ENCODE assay signal across 9 mouse cellular contexts in genomic region chr5:134668495-134668894, GRCm38 (mm10). TPM values are rescaled to one million over a fixed set of nuclear protein-coding genes. Genes with fewer than 3 reads are reported as not detected.
DNase-seq lines count a peak whose midpoint lies in the region; ATAC-seq and TF ChIP-seq lines count a peak whose summit lies in the region.
"Had no signal": no experiment of that assay in that cellular context is flagged by ENCODE, and none has a peak within 500 bp of the region (broad histone marks: within the 10 kb centered on the region; RNA-seq: fewer than 3 reads in every experiment).

No protein-coding gene starts in this region.

- H3K27ac ChIP-seq in cerebellum, adult 2 months (ENCODE audit: insufficient read depth, low read length), result no peak overlapping the region
- H3K27ac ChIP-seq in midbrain, embryonic 11.5 days (ENCODE audit: low read depth, low read length), result no peak overlapping the region
- H3K27ac ChIP-seq in midbrain, embryonic 15.5 days, result no peak overlapping the region
- H3K27ac ChIP-seq in embryonic fibroblast, embryonic 13.5 days (ENCODE audit: insufficient read depth, low read length), result no peak overlapping the region
- no peak overlapping the region for H3K27ac ChIP-seq in liver, embryonic 14.5 days
- H3K27ac ChIP-seq: heart, embryonic 13.5 days had no signal

- peak; percentile 44; the same call in 1 of the 2 replicates for TF ChIP-seq CTCF in cerebellum, adult 2 months (IDR thresholded peaks at IDR 0.05; ENCODE audit: borderline replicate concordance, insufficient read depth, low read depth, low read length)
- TF ChIP-seq CTCF in embryonic fibroblast, embryonic 13.5 days (IDR thresholded peaks at IDR 0.05; ENCODE audit: borderline replicate concordance, insufficient read depth, low read length), result peak; percentile 53; the same call in 1 of the 2 replicates
- TF ChIP-seq CTCF in liver, embryonic 14.5 days (IDR thresholded peaks at IDR 0.05; ENCODE audit: low read depth), result peak; percentile 72

- H3K9ac ChIP-seq in midbrain, embryonic 11.5 days (ENCODE audit: low read length), result no peak overlapping the region
- H3K9ac ChIP-seq in midbrain, embryonic 15.5 days, result no peak overlapping the region
- no peak overlapping the region for H3K9ac ChIP-seq in liver, embryonic 14.5 days (replicated peaks)
- H3K9ac ChIP-seq: heart, embryonic 13.5 days had no signal

- H3K9me3 ChIP-seq in midbrain, embryonic 11.5 days (ENCODE audit: control insufficient read depth, low read length), result no peaks in the 10 kb centered on the region
- no peaks in the 10 kb centered on the region for H3K9me3 ChIP-seq in midbrain, embryonic 15.5 days
- H3K9me3 ChIP-seq in liver, embryonic 14.5 days (ENCODE audit: control insufficient read depth, low read length), result no peaks in the 10 kb centered on the region
- H3K9me3 ChIP-seq: heart, embryonic 13.5 days had no signal

- H3K4me2 ChIP-seq in midbrain, embryonic 11.5 days, result no peak overlapping the region
- no peak overlapping the region for H3K4me2 ChIP-seq in midbrain, embryonic 15.5 days
- no peak overlapping the region for H3K4me2 ChIP-seq in liver, embryonic 14.5 days (ENCODE audit: low read depth)
- H3K4me2 ChIP-seq: heart, embryonic 13.5 days had no signal

- no peaks in the 10 kb centered on the region for H3K27me3 ChIP-seq in cerebellum, adult 2 months (ENCODE audit: control insufficient read depth, insufficient read depth, low read length)
- H3K27me3 ChIP-seq in midbrain, embryonic 11.5 days (ENCODE audit: control insufficient read depth, insufficient read depth, low read length), result no peaks in the 10 kb centered on the region
- no peaks in the 10 kb centered on the region for H3K27me3 ChIP-seq in midbrain, embryonic 15.5 days (replicated peaks)
- H3K27me3 ChIP-seq in liver, embryonic 14.5 days (ENCODE audit: control insufficient read depth, insufficient read depth, low read length), result no peaks in the 10 kb centered on the region
- H3K27me3 ChIP-seq: heart, embryonic 13.5 days had no signal

- WGBS in cerebellum, adult 2 months, result 50% methylated on average over 8 of the region's 8 CpGs
- WGBS in midbrain, embryonic 11.5 days, result 20% methylated on average over 8 of the region's 8 CpGs
- 25% methylated on average over 8 of the region's 8 CpGs for WGBS in midbrain, embryonic 15.5 days
- WGBS in liver, embryonic 14.5 days (ENCODE audit: insufficient replicate concordance), result 66% methylated on average over 8 of the region's 8 CpGs

- peaks cover 5% of the 10 kb centered on the region; the same call in 1 of the 2 replicates for H3K36me3 ChIP-seq in midbrain, embryonic 11.5 days (ENCODE audit: control insufficient read depth, insufficient read depth, low read length)
- H3K36me3 ChIP-seq in midbrain, embryonic 15.5 days (replicated peaks), result peaks cover 37% of the 10 kb centered on the region; the same call in 1 of the 2 replicates
- H3K36me3 ChIP-seq in liver, embryonic 14.5 days (replicated peaks; ENCODE audit: control insufficient read depth, insufficient read depth, low read depth), result no peaks in the 10 kb centered on the region

- no peak for DNase-seq in cerebellum, adult 2 months
- DNase-seq in cerebellum, adult 11 months, result no peak
- DNase-seq in midbrain, embryonic 11.5 days (ENCODE audit: low spot score, missing footprints), result peak; percentile 93
- no peak for DNase-seq in liver, embryonic 14.5 days (ENCODE audit: low read depth in 3 of 3, low spot score in 3 of 3)
- DNase-seq in c-Kit-positive CD71-positive TER-119-positive erythroid progenitor cells, embryonic 14.5 days (ENCODE audit: low spot score), result no peak
- no peak for DNase-seq in cerebellum, adult 9-11 months

- no peak for TF ChIP-seq POLR2A in cerebellum, adult 2 months (IDR thresholded peaks at IDR 0.05; ENCODE audit: borderline replicate concordance, insufficient read depth, low read length)
- no peak for TF ChIP-seq POLR2A in embryonic fibroblast, embryonic 13.5 days (IDR thresholded peaks at IDR 0.05; ENCODE audit: low read depth, low read length)

- H3K4me3 ChIP-seq in cerebellum, adult 2 months (replicated peaks; ENCODE audit: insufficient read depth, low read depth, low read length), result no peak overlapping the region
- H3K4me3 ChIP-seq in midbrain, embryonic 11.5 days (ENCODE audit: low read depth, low read length), result no peak overlapping the region
- H3K4me3 ChIP-seq in midbrain, embryonic 15.5 days, result no peak overlapping the region
- no peak overlapping the region for H3K4me3 ChIP-seq in embryonic fibroblast, embryonic 13.5 days (ENCODE audit: insufficient read depth, low read length)
- no peak overlapping the region for H3K4me3 ChIP-seq in liver, embryonic 14.5 days (ENCODE audit: insufficient read depth in 1 of 2, low read depth in 2 of 2, low read length in 2 of 2)
- H3K4me3 ChIP-seq: heart, embryonic 13.5 days had no signal

- no peak for TF ChIP-seq EP300 in liver, embryonic 14.5 days (IDR thresholded peaks at IDR 0.05; ENCODE audit: low read depth)

- ATAC-seq in midbrain, embryonic 11.5 days (ENCODE audit: low FRiP score), result peak; percentile 54
- no peak for ATAC-seq in midbrain, embryonic 15.5 days (replicated peaks)
- ATAC-seq in liver, embryonic 14.5 days (ENCODE audit: insufficient read depth), result no peak

- H3K4me1 ChIP-seq in cerebellum, adult 2 months (ENCODE audit: control insufficient read depth, insufficient read depth, low read length), result no peaks in the 10 kb centered on the region
- peaks cover 5% of the 10 kb centered on the region; the same call in 1 of the 2 replicates for H3K4me1 ChIP-seq in midbrain, embryonic 11.5 days (ENCODE audit: control insufficient read depth, insufficient read depth, low read length)
- H3K4me1 ChIP-seq in midbrain, embryonic 15.5 days, result no peaks in the 10 kb centered on the region
- H3K4me1 ChIP-seq in embryonic fibroblast, embryonic 13.5 days (ENCODE audit: control insufficient read depth, insufficient read depth, low read length), result no peaks in the 10 kb centered on the region
- no peaks in the 10 kb centered on the region for H3K4me1 ChIP-seq in liver, embryonic 14.5 days (replicated peaks; ENCODE audit: control insufficient read depth in 2 of 2, insufficient read depth in 2 of 2, low read length in 1 of 2)
- H3K4me1 ChIP-seq: heart, embryonic 13.5 days had no signal

RNA-seq across cellular contexts. Expression of gene Limk1, which starts 19.9 kb away (rescaled TPM):
- polyA plus RNA-seq in cerebellum, adult 2 months (2012; rRNA removed), result 78.7 and 99.2 TPM in 2 replicates
- 8.4 and 9.1 TPM in 2 replicates for polyA plus RNA-seq in midbrain, embryonic 11.5 days (2014; fragmentation: Nextera tagmentation; extraction: Ambion mirVana)
- polyA plus RNA-seq in midbrain, embryonic 15.5 days (2015; fragmentation: Nextera tagmentation; extraction: Ambion mirVana), result 21.6 and 25.1 TPM in 2 replicates
- 16.5 and 18.0 TPM in 2 replicates for polyA plus RNA-seq in embryonic fibroblast, embryonic 13.5 days (2011; ENCODE audit: insufficient read length, low read depth, missing spikeins)
- 1.9 and 2.2 TPM in 2 replicates for polyA plus RNA-seq in liver, embryonic 14.5 days (2012; rRNA removed)
- 0.89 and 0.92 TPM in 2 replicates for polyA plus RNA-seq in liver, embryonic 14.5 days (2014; fragmentation: Nextera tagmentation; extraction: Ambion mirVana)

RNA-seq across cellular contexts. Expression of gene Eif4h, which starts 29.2 kb away (rescaled TPM):
- 371 and 379 TPM in 2 replicates for polyA plus RNA-seq in cerebellum, adult 2 months (2012; rRNA removed)
- 421 and 442 TPM in 2 replicates for polyA plus RNA-seq in midbrain, embryonic 11.5 days (2014; fragmentation: Nextera tagmentation; extraction: Ambion mirVana)
- polyA plus RNA-seq in midbrain, embryonic 15.5 days (2015; fragmentation: Nextera tagmentation; extraction: Ambion mirVana), result 343 and 356 TPM in 2 replicates
- 208 and 219 TPM in 2 replicates for polyA plus RNA-seq in embryonic fibroblast, embryonic 13.5 days (2011; ENCODE audit: insufficient read length, low read depth, missing spikeins)
- 91.2 and 110 TPM in 2 replicates for polyA plus RNA-seq in liver, embryonic 14.5 days (2012; rRNA removed)
- polyA plus RNA-seq in liver, embryonic 14.5 days (2014; fragmentation: Nextera tagmentation; extraction: Ambion mirVana), result 148 and 167 TPM in 2 replicates

RNA-seq across cellular contexts. Expression of gene Lat2, which starts 53.7 kb away (rescaled TPM):
- polyA plus RNA-seq in cerebellum, adult 2 months (2012; rRNA removed), result 2.1 and 3.0 TPM in 2 replicates
- 1.5 and 1.6 TPM in 2 replicates for polyA plus RNA-seq in midbrain, embryonic 11.5 days (2014; fragmentation: Nextera tagmentation; extraction: Ambion mirVana)
- polyA plus RNA-seq in midbrain, embryonic 15.5 days (2015; fragmentation: Nextera tagmentation; extraction: Ambion mirVana), result 3.0 and 3.5 TPM in 2 replicates
- polyA plus RNA-seq in embryonic fibroblast, embryonic 13.5 days (2011; ENCODE audit: insufficient read length, low read depth, missing spikeins), result 0.40 and 2.3 TPM in 2 replicates
- 1.5 and 1.8 TPM in 2 replicates for polyA plus RNA-seq in liver, embryonic 14.5 days (2012; rRNA removed)
- polyA plus RNA-seq in liver, embryonic 14.5 days (2014; fragmentation: Nextera tagmentation; extraction: Ambion mirVana), result 1.3 and 1.7 TPM in 2 replicates
